Mouse (Mus musculus) spleen, postnatal 36 days (tissue): ENCODE measurements around the gene 4930519P11Rik.
A peak's percentile ranks its signal among the peaks of the same experiment; 100 is the strongest.

Experiments used
- DNase-seq, 2 experiments: peaks; one replicate each; pipeline ENCODE4 v3.0.0; 2022; ENCODE audit warnings: low spot score in 2 of 2, mixed read lengths in 1 of 2

Gene 4930519P11Rik

GRCm38 (mm10) chr2:154632203-154632780 is 19.1 kb upstream of the 4930519P11Rik start:
- peak; percentile 43 to 62 for DNase-seq

GRCm38 (mm10) chr2:154630531-154630930 is 17.3 kb upstream of the 4930519P11Rik start:
- DNase-seq = no peak

- DNase-seq = no peak
Observed at GRCm38 (mm10) chr2:154624137-154624536, 10.9 kb upstream of the 4930519P11Rik start.

GRCm38 (mm10) chr2:154621684-154622083 is 8.4 kb upstream of the 4930519P11Rik start:
- no peak for DNase-seq

- DNase-seq = no peak
Observed at GRCm38 (mm10) chr2:154617061-154617460, 3.8 kb upstream of the 4930519P11Rik start.

- DNase-seq = no peak
Observed at GRCm38 (mm10) chr2:154615674-154616073, 2.4 kb upstream of the 4930519P11Rik start.

GRCm38 (mm10) chr2:154614841-154615576 is 1.8 kb upstream of the 4930519P11Rik start:
- no peak for DNase-seq

GRCm38 (mm10) chr2:154609050-154609767 is 4.0 kb downstream of the 4930519P11Rik start:
- DNase-seq = no peak

GRCm38 (mm10) chr2:154606965-154607364 is 6.3 kb downstream of the 4930519P11Rik start:
- no peak for DNase-seq

GRCm38 (mm10) chr2:154604156-154604555 is 9.1 kb downstream of the 4930519P11Rik start:
- DNase-seq = no peak

GRCm38 (mm10) chr2:154603638-154604153 is 9.5 kb downstream of the 4930519P11Rik start, which contains the start of gene Pxmp4:
Gene Pxmp4, minus strand, starts transcription at chr2:154603708.
- peak; percentile 98 for DNase-seq

- no peak for DNase-seq
Observed at GRCm38 (mm10) chr2:154603007-154603637, 10.1 kb downstream of the 4930519P11Rik start.

GRCm38 (mm10) chr2:154601324-154601723 is 11.9 kb downstream of the 4930519P11Rik start:
- DNase-seq = no peak

- no peak for DNase-seq
Observed at GRCm38 (mm10) chr2:154600586-154600985, 12.7 kb downstream of the 4930519P11Rik start.

- DNase-seq = peak; percentile 28 to 34
Observed at GRCm38 (mm10) chr2:154597399-154597798, 15.8 kb downstream of the 4930519P11Rik start.

GRCm38 (mm10) chr2:154595775-154596174 is 17.5 kb downstream of the 4930519P11Rik start:
- DNase-seq = no peak

GRCm38 (mm10) chr2:154593025-154593424 is 20.2 kb downstream of the 4930519P11Rik start:
- peak; percentile 47 to 48 for DNase-seq

- no peak for DNase-seq
Observed at GRCm38 (mm10) chr2:154591239-154591638, 22.0 kb downstream of the 4930519P11Rik start.

- no peak for DNase-seq
Observed at GRCm38 (mm10) chr2:154589051-154589450, 24.2 kb downstream of the 4930519P11Rik start.

GRCm38 (mm10) chr2:154586405-154586804 is 26.8 kb downstream of the 4930519P11Rik start:
- DNase-seq = peak in 1 of 2 experiments; percentile 24

GRCm38 (mm10) chr2:154584931-154585601 is 28.2 kb downstream of the 4930519P11Rik start:
- DNase-seq = no peak
